Mouse (Mus musculus): ENCODE measurements around the gene Cux1. TPM values are rescaled to one million over a fixed set of nuclear protein-coding genes. Genes with fewer than 3 reads are reported as not detected.

Gene Cux1
- polyA plus RNA-seq, 1 experiment from 2014 or later, result 89.1 TPM

GRCm38 (mm10) chr5:136535204-136535603 is 32.1 kb downstream of the Cux1 start:
- 50% methylated on average over 1 of the region's 1 CpGs for WGBS
- no peak overlapping the region for H3K27ac ChIP-seq

GRCm38 (mm10) chr5:136533371-136534276 is 33.7 kb downstream of the Cux1 start:
- ATAC-seq (ENCODE audit: low FRiP score), result no peak
- H3K27ac ChIP-seq, result no peak overlapping the region
- H3K36me3 ChIP-seq (replicated peaks; ENCODE audit: control insufficient read depth, insufficient read depth), result no peaks in the 10 kb centered on the region
- H3K9me3 ChIP-seq (ENCODE audit: control insufficient read depth, low read length), result no peaks in the 10 kb centered on the region
- no peaks in the 10 kb centered on the region for H3K4me1 ChIP-seq (replicated peaks; ENCODE audit: control insufficient read depth, insufficient read depth, low read length)
- DNase-seq (ENCODE audit: low spot score), result no peak
- WGBS, result 88% methylated on average over 11 of the region's 11 CpGs
- H3K4me2 ChIP-seq (replicated peaks), result no peak overlapping the region
- no peak overlapping the region for H3K9ac ChIP-seq
- H3K27me3 ChIP-seq (ENCODE audit: control insufficient read depth, insufficient read depth, low read length), result no peaks in the 10 kb centered on the region
- H3K4me3 ChIP-seq (replicated peaks; ENCODE audit: low read length), result no peak overlapping the region

More at GRCm38 (mm10) chr5:136535204-136535603, 32.1 kb downstream of the Cux1 start:
- Histone ChIP-seq H3K36me3 (replicated peaks; ENCODE audit: control insufficient read depth, insufficient read depth) (no peaks in the 10 kb centered on the region), H3K9ac (no peak overlapping the region), H3K4me3 (replicated peaks; ENCODE audit: low read length) (no peak overlapping the region), H3K4me2 (replicated peaks) (no peak overlapping the region), H3K4me1 (replicated peaks; ENCODE audit: control insufficient read depth, insufficient read depth, low read length) (no peaks in the 10 kb centered on the region), H3K9me3 (ENCODE audit: control insufficient read depth, low read length) (no peaks in the 10 kb centered on the region), H3K27me3 (ENCODE audit: control insufficient read depth, insufficient read depth, low read length) (no peaks in the 10 kb centered on the region)
- ATAC-seq (ENCODE audit: low FRiP score), result no peak
- no peak for DNase-seq (ENCODE audit: low spot score)

DNA sequence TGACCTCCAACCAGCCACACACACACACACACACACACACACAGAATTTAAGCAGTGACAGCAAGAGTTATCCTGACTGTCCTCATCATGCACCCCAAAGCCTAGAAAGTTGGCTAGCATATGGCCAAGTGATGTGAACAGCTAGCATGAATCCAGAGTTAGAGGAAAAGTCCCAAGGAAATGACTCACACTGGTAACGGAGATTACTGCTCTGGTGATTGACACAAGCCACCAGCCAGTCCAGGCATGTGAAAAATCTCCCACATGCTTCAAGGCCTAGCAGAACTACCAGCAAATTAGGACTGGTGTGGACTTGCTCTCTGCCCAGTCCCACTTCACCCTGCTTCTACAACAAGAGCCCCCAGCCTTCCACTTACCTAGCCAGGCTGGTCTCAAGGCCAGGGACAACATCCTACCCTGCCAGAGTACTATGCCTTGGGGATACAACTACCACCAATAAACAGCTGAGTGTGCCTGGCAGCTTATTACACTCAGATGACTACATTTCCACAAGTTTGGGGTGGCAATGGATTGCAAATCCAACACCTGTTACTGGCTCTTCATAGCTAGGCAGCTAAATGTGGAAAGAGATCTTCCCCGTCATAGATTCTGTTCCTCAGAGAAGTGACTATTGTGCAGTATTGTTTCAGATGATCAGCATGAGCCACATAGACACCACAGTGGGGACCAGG is 35.5 kb downstream of the Cux1 start:
- no peaks in the 10 kb centered on the region for H3K4me1 ChIP-seq (replicated peaks; ENCODE audit: control insufficient read depth, insufficient read depth, low read length)
- no peak overlapping the region for H3K4me3 ChIP-seq (replicated peaks; ENCODE audit: low read length)
- no peaks in the 10 kb centered on the region for H3K36me3 ChIP-seq (replicated peaks; ENCODE audit: control insufficient read depth, insufficient read depth)
- DNase-seq (ENCODE audit: low spot score) (no peak), ATAC-seq (ENCODE audit: low FRiP score) (no peak)
- H3K9me3 ChIP-seq (ENCODE audit: control insufficient read depth, low read length), result no peaks in the 10 kb centered on the region
- no peak overlapping the region for H3K9ac ChIP-seq
- no peak overlapping the region for H3K27ac ChIP-seq
- no peak overlapping the region for H3K4me2 ChIP-seq (replicated peaks)
- H3K27me3 ChIP-seq (ENCODE audit: control insufficient read depth, insufficient read depth, low read length), result no peaks in the 10 kb centered on the region
- WGBS, result 85% methylated on average over 2 of the region's 2 CpGs

DNA sequence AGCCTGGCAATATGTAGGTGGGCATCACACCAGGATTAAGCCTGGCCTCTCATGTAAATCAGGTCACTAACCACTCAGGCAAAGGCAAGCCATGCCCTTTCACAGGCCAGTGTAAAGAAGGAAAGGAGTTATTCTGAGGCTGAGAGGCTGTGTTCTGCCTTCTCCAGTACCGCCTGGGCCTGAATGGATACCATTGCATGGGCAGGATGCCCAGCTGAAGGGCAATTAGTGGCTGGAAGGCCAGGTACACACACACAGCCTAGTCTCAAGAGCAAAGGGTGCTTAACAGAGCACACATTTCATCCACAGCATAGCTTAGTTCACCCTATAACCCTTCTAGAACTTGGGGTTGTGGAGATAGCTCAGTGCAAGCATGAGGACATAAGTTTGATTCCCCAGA is 36.4 kb downstream of the Cux1 start:
- Histone ChIP-seq H3K4me1 (replicated peaks; ENCODE audit: control insufficient read depth, insufficient read depth, low read length) (no peaks in the 10 kb centered on the region), H3K27me3 (ENCODE audit: control insufficient read depth, insufficient read depth, low read length) (no peaks in the 10 kb centered on the region), H3K9ac (no peak overlapping the region), H3K36me3 (replicated peaks; ENCODE audit: control insufficient read depth, insufficient read depth) (no peaks in the 10 kb centered on the region), H3K4me2 (replicated peaks) (no peak overlapping the region), H3K9me3 (ENCODE audit: control insufficient read depth, low read length) (no peaks in the 10 kb centered on the region), H3K27ac (no peak overlapping the region), H3K4me3 (replicated peaks; ENCODE audit: low read length) (no peak overlapping the region)
- no peak for ATAC-seq (ENCODE audit: low FRiP score)
- WGBS, result 85% methylated on average over 1 of the region's 1 CpGs
- DNase-seq (ENCODE audit: low spot score), result no peak

DNA sequence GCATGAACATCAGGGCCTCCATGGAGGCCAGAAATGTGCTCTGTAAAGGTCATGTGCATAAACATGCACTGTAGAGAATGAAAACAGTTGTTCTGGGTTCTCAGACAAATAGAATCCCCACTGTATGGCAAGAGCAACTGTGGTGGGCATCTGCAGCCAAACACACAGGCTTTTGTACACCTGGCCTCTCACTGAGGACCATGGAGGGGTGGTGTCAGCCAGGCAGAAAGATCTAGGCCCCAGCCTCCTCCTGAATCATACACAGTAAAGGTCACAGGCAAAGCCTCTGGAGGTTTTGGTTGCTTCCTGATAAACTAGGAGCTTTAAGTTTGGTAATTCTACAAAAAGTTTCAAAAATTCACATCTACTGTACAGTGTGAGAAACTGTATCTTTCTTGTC is 38.1 kb downstream of the Cux1 start:
- no peak for ATAC-seq (ENCODE audit: low FRiP score)

DNA sequence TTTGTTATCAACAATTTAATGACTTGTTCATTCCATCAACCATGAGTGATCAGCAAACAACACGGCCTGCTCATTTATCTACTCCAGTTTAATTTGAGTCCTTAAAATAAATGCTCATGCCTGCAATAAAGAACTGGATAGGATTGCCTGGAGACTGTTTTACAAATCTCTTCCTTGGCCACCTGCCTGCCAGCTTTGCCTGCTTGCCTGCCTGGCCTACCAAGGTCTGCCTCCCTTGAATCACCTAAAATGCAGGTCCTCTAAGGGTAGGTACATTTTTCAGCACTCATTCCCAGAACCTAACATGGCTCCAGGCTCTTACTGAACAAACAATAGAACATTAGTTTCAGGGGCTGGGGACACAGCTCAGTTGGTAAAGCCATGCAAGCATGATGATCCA is 39.4 kb downstream of the Cux1 start:
- no peaks in the 10 kb centered on the region for H3K36me3 ChIP-seq (replicated peaks; ENCODE audit: control insufficient read depth, insufficient read depth)
- no peak for ATAC-seq (ENCODE audit: low FRiP score)
- H3K9ac ChIP-seq, result no peak overlapping the region
- H3K4me1 ChIP-seq (replicated peaks; ENCODE audit: control insufficient read depth, insufficient read depth, low read length), result peaks cover 5% of the 10 kb centered on the region
- 77% methylated on average over 1 of the region's 1 CpGs for WGBS
- no peak overlapping the region for H3K4me2 ChIP-seq (replicated peaks)
- no peaks in the 10 kb centered on the region for H3K9me3 ChIP-seq (ENCODE audit: control insufficient read depth, low read length)
- DNase-seq (ENCODE audit: low spot score), result no peak
- no peak overlapping the region for H3K27ac ChIP-seq
- no peaks in the 10 kb centered on the region for H3K27me3 ChIP-seq (ENCODE audit: control insufficient read depth, insufficient read depth, low read length)
- no peak overlapping the region for H3K4me3 ChIP-seq (replicated peaks; ENCODE audit: low read length)

More for the DNA sequence above, 38.1 kb downstream of the Cux1 start:
- no peak overlapping the region for H3K4me2 ChIP-seq (replicated peaks)
- no peak overlapping the region for H3K9ac ChIP-seq
- H3K9me3 ChIP-seq (ENCODE audit: control insufficient read depth, low read length), result no peaks in the 10 kb centered on the region
- no peak for DNase-seq (ENCODE audit: low spot score)
- H3K4me3 ChIP-seq (replicated peaks; ENCODE audit: low read length), result no peak overlapping the region
- no peaks in the 10 kb centered on the region for H3K4me1 ChIP-seq (replicated peaks; ENCODE audit: control insufficient read depth, insufficient read depth, low read length)
- H3K36me3 ChIP-seq (replicated peaks; ENCODE audit: control insufficient read depth, insufficient read depth), result no peaks in the 10 kb centered on the region
- no peaks in the 10 kb centered on the region for H3K27me3 ChIP-seq (ENCODE audit: control insufficient read depth, insufficient read depth, low read length)
- H3K27ac ChIP-seq, result no peak overlapping the region

- Histone ChIP-seq H3K27me3 (ENCODE audit: control insufficient read depth, insufficient read depth, low read length) (no peaks in the 10 kb centered on the region), H3K9me3 (ENCODE audit: control insufficient read depth, low read length) (no peaks in the 10 kb centered on the region), H3K9ac (no peak overlapping the region), H3K36me3 (replicated peaks; ENCODE audit: control insufficient read depth, insufficient read depth) (no peaks in the 10 kb centered on the region), H3K4me2 (replicated peaks) (no peak overlapping the region), H3K27ac (no peak overlapping the region), H3K4me1 (replicated peaks; ENCODE audit: control insufficient read depth, insufficient read depth, low read length) (peaks cover 7% of the 10 kb centered on the region), H3K4me3 (replicated peaks; ENCODE audit: low read length) (no peak overlapping the region)
- 98% methylated on average over 5 of the region's 5 CpGs for WGBS
- ATAC-seq (ENCODE audit: low FRiP score), result no peak
- no peak for DNase-seq (ENCODE audit: low spot score)
Observed at GRCm38 (mm10) chr5:136526545-136526909, 40.8 kb downstream of the Cux1 start.

- no peak overlapping the region for H3K9ac ChIP-seq
Observed at GRCm38 (mm10) chr5:136525896-136526544, 41.3 kb downstream of the Cux1 start.

GRCm38 (mm10) chr5:136522843-136523463 is 44.3 kb downstream of the Cux1 start:
- DNase-seq (ENCODE audit: low spot score) (no peak), ATAC-seq (ENCODE audit: low FRiP score) (no peak)
- H3K9ac ChIP-seq, result no peak overlapping the region
- H3K4me1 ChIP-seq (replicated peaks; ENCODE audit: control insufficient read depth, insufficient read depth, low read length), result peaks cover 7% of the 10 kb centered on the region
- no peak overlapping the region for H3K27ac ChIP-seq
- no peaks in the 10 kb centered on the region for H3K9me3 ChIP-seq (ENCODE audit: control insufficient read depth, low read length)
- H3K27me3 ChIP-seq (ENCODE audit: control insufficient read depth, insufficient read depth, low read length), result no peaks in the 10 kb centered on the region
- H3K4me2 ChIP-seq (replicated peaks), result no peak overlapping the region
- no peaks in the 10 kb centered on the region for H3K36me3 ChIP-seq (replicated peaks; ENCODE audit: control insufficient read depth, insufficient read depth)
- no peak overlapping the region for H3K4me3 ChIP-seq (replicated peaks; ENCODE audit: low read length)
- WGBS, result 36% methylated on average over 3 of the region's 3 CpGs

More at GRCm38 (mm10) chr5:136525896-136526544, 41.3 kb downstream of the Cux1 start:
- DNase-seq (ENCODE audit: low spot score) (no peak), ATAC-seq (ENCODE audit: low FRiP score) (no peak)
- Histone ChIP-seq H3K4me1 (replicated peaks; ENCODE audit: control insufficient read depth, insufficient read depth, low read length) (peaks cover 7% of the 10 kb centered on the region), H3K27me3 (ENCODE audit: control insufficient read depth, insufficient read depth, low read length) (no peaks in the 10 kb centered on the region), H3K4me2 (replicated peaks) (no peak overlapping the region), H3K36me3 (replicated peaks; ENCODE audit: control insufficient read depth, insufficient read depth) (no peaks in the 10 kb centered on the region), H3K9me3 (ENCODE audit: control insufficient read depth, low read length) (no peaks in the 10 kb centered on the region), H3K4me3 (replicated peaks; ENCODE audit: low read length) (no peak overlapping the region), H3K27ac (no peak overlapping the region)
- 84% methylated on average over 9 of the region's 9 CpGs for WGBS

Measured in hindbrain, embryonic 14.5 days (tissue).